Mouse (Mus musculus) MEL (cell line): Measurements from ENCODE around the gene Dusp15. TPM values are rescaled to one million over a fixed set of nuclear protein-coding genes. Genes with fewer than 3 reads are reported as not detected.
A peak's percentile ranks its signal among the peaks of the same experiment; 100 is the strongest.

Experiments used
- DNase-seq: peaks from one replicate; pipeline ENCODE4 v3.0.0; 2011; ENCODE audit warnings: low read depth, low spot score
- H3K27ac ChIP-seq: 2 replicates; pipeline ENCODE4 v1.5.1; 2012; ENCODE audit warnings: low read depth, mild to moderate bottlenecking, control low read depth, low read length, moderate library complexity; ENCODE audit not compliant: control insufficient read depth
- H3K27me3 ChIP-seq, 2 experiments: fragments of 150-350 bp in 1 of 2; sonication (generic) in 1 of 2; 2 replicates each; pipeline ENCODE4 v1.6.1; 2012; ENCODE audit warnings: low read length in 2 of 2, mild to moderate bottlenecking in 2 of 2, improper control_type of control experiment in 1 of 2, moderate library complexity in 1 of 2; ENCODE audit not compliant: insufficient read depth in 2 of 2, control insufficient read depth in 1 of 2
- H3K36me3 ChIP-seq, 2 experiments: 2 replicates each; pipeline ENCODE4 v1.6.1; 2012 to 2014; ENCODE audit warnings: low read length in 2 of 2, improper control_type of control experiment in 1 of 2, inconsistent platforms in 1 of 2, mild to moderate bottlenecking in 1 of 2; ENCODE audit not compliant: insufficient read depth in 2 of 2, control insufficient read depth in 1 of 2
- H3K4me1 ChIP-seq, 2 experiments: fragments of 150-350 bp in 1 of 2; sonication (generic) in 1 of 2; 2 replicates each; pipeline ENCODE4 v1.6.1; 2012; ENCODE audit warnings: low read length in 2 of 2, improper control_type of control experiment in 1 of 2, mild to moderate bottlenecking in 1 of 2; ENCODE audit not compliant: insufficient read depth in 2 of 2, control insufficient read depth in 1 of 2
- H3K4me3 ChIP-seq, 2 experiments: fragments of 150-350 bp in 1 of 2; sonication (generic) in 1 of 2; 2 replicates each; pipeline ENCODE4 v1.5.1; 2012; ENCODE audit warnings: low read depth in 2 of 2, low read length in 2 of 2, mild to moderate bottlenecking in 2 of 2, moderate library complexity in 2 of 2, control low read depth in 1 of 2, improper control_type of control experiment in 1 of 2; ENCODE audit not compliant: control insufficient read depth in 1 of 2, insufficient read depth in 1 of 2
- H3K79me2 ChIP-seq: 2 replicates; pipeline ENCODE4 v1.6.1; 2012; ENCODE audit warnings: mild to moderate bottlenecking, low read length, moderate library complexity; ENCODE audit not compliant: control insufficient read depth, poor library complexity, insufficient read depth
- H3K9ac ChIP-seq: 2 replicates; pipeline ENCODE4 v1.6.1; 2012; ENCODE audit warnings: low read depth, mild to moderate bottlenecking, control low read depth, low read length, moderate library complexity; ENCODE audit not compliant: control insufficient read depth, poor library complexity, severe bottlenecking
- H3K9me3 ChIP-seq: fragments of 150-350 bp; sonication (generic); replicated peaks from 2 replicates; pipeline ENCODE4 v1.6.1; 2012; ENCODE audit warnings: mild to moderate bottlenecking, low read length, improper control_type of control experiment, moderate library complexity; ENCODE audit not compliant: insufficient read depth
- CHD1 ChIP-seq: IDR thresholded peaks from 2 replicates; pipeline ENCODE4 v1.6.1; 2012; ENCODE audit warnings: low read depth, mild to moderate bottlenecking, inconsistent platforms, low read length, improper control_type of control experiment
- CHD2 ChIP-seq: IDR thresholded peaks from 2 replicates; pipeline ENCODE4 v1.6.1; 2011; ENCODE audit warnings: low read length, improper control_type of control experiment
- CTCF ChIP-seq, 3 experiments: IDR thresholded peaks in 2 of 3; conservative IDR thresholded peaks in 1 of 3; 2 replicates each; pipeline ENCODE4 v1.5.1; 2011 to 2012; ENCODE audit warnings: low read length in 3 of 3, low read depth in 2 of 3, mild to moderate bottlenecking in 2 of 3, improper control_type of control experiment in 1 of 3, inconsistent platforms in 1 of 3, mixed read lengths in 1 of 3, moderate library complexity in 1 of 3; ENCODE audit not compliant: control insufficient read depth in 1 of 3, insufficient read depth in 1 of 3, poor library complexity in 1 of 3, severe bottlenecking in 1 of 3
- ETS1 ChIP-seq: IDR thresholded peaks from 2 replicates; pipeline ENCODE4 v1.6.1; 2012; ENCODE audit warnings: low read depth, mild to moderate bottlenecking, inconsistent platforms, low read length, improper control_type of control experiment, moderate library complexity
- GATA1 ChIP-seq: IDR thresholded peaks from 2 replicates; pipeline ENCODE4 v1.6.1; 2011; ENCODE audit warnings: low read depth, low read length, improper control_type of control experiment
- HCFC1 ChIP-seq: IDR thresholded peaks from 2 replicates; pipeline ENCODE4 v1.6.1; 2012; ENCODE audit warnings: low read depth, mild to moderate bottlenecking, inconsistent platforms, low read length, improper control_type of control experiment, moderate library complexity
- KAT2A ChIP-seq: conservative IDR thresholded peaks from 2 replicates; pipeline ENCODE4 v1.6.1; 2012; ENCODE audit warnings: low read depth, low read length, improper control_type of control experiment, inconsistent platforms
- MYB ChIP-seq: IDR thresholded peaks from 2 replicates; pipeline ENCODE4 v1.6.1; 2011; ENCODE audit warnings: mild to moderate bottlenecking, low read depth, low read length, improper control_type of control experiment
- MYC ChIP-seq: IDR thresholded peaks from 2 replicates; pipeline ENCODE4 v1.6.1; 2011; ENCODE audit warnings: low read depth, mild to moderate bottlenecking, low read length, improper control_type of control experiment, moderate library complexity
- NELFE ChIP-seq: IDR thresholded peaks from 2 replicates; pipeline ENCODE4 v1.6.1; 2011; ENCODE audit warnings: low read depth, low read length, improper control_type of control experiment
- POLR2A ChIP-seq, 2 experiments: IDR thresholded peaks; 2 replicates each; pipeline ENCODE4 v1.6.1; 2011 to 2012; ENCODE audit warnings: low read length in 2 of 2, mild to moderate bottlenecking in 2 of 2, control low read depth in 1 of 2, improper control_type of control experiment in 1 of 2, low read depth in 1 of 2, moderate library complexity in 1 of 2; ENCODE audit not compliant: control insufficient read depth in 1 of 2, insufficient read depth in 1 of 2, poor library complexity in 1 of 2
- RAD21 ChIP-seq: IDR thresholded peaks from 2 replicates; pipeline ENCODE4 v1.6.1; 2011; ENCODE audit warnings: mild to moderate bottlenecking, low read depth, low read length, improper control_type of control experiment
- RCOR1 ChIP-seq: IDR thresholded peaks from 2 replicates; pipeline ENCODE4 v1.6.1; 2012; ENCODE audit warnings: low read depth, mild to moderate bottlenecking, inconsistent platforms, low read length, improper control_type of control experiment
- SMC3 ChIP-seq: IDR thresholded peaks from 2 replicates; pipeline ENCODE4 v1.6.1; 2011; ENCODE audit warnings: low read depth, low read length, improper control_type of control experiment
- TCF12 ChIP-seq: IDR thresholded peaks from 2 replicates; pipeline ENCODE4 v1.6.1; 2014; ENCODE audit warnings: low read depth, mild to moderate bottlenecking, inconsistent platforms, low read length, improper control_type of control experiment, moderate library complexity
- USF1 ChIP-seq: IDR thresholded peaks from 2 replicates; pipeline ENCODE4 v1.6.1; 2014; ENCODE audit warnings: low read depth, mild to moderate bottlenecking, inconsistent platforms, low read length, improper control_type of control experiment, moderate library complexity
- USF2 ChIP-seq, 2 experiments: IDR thresholded peaks; 2 replicates each; pipeline ENCODE4 v1.6.1; 2011 to 2012; ENCODE audit warnings: improper control_type of control experiment in 2 of 2, low read length in 2 of 2, borderline replicate concordance in 1 of 2, inconsistent platforms in 1 of 2, low read depth in 1 of 2, mild to moderate bottlenecking in 1 of 2; ENCODE audit not compliant: insufficient read depth in 1 of 2
- ZC3H11A ChIP-seq: IDR thresholded peaks from 2 replicates; pipeline ENCODE4 v1.6.1; 2012; ENCODE audit warnings: low read depth, mild to moderate bottlenecking, inconsistent platforms, low read length, improper control_type of control experiment
- ZMIZ1 ChIP-seq: IDR thresholded peaks from 2 replicates; pipeline ENCODE4 v1.6.1; 2012; ENCODE audit warnings: low read depth, mild to moderate bottlenecking, inconsistent platforms, low read length, improper control_type of control experiment, moderate library complexity
- polyA plus RNA-seq, 2 experiments: library from polyadenylated mRNA; stranded (reverse) in 1 of 2; unstranded in 1 of 2; fragments of >175 nt in 1 of 2; fragments of >200 nt in 1 of 2; gene quantifications; 2 replicates each; pipeline versions ENCODE4 v1.2.1 to v1.2.4; 2012; ENCODE audit warnings: low replicate concordance in 2 of 2, low read depth in 1 of 2; ENCODE audit not compliant: insufficient read length in 2 of 2, insufficient read depth in 1 of 2, missing spikeins in 1 of 2
- total RNA-seq: library from RNA; depleted of rRNA; stranded (reverse); fragments of 300-350 nt; gene quantifications from 2 replicates; pipeline ENCODE4 v1.2.3, GENCODE M21; 2012

The Dusp15 gene
- total and polyA plus RNA-seq, 3 experiments: not detected

DNA sequence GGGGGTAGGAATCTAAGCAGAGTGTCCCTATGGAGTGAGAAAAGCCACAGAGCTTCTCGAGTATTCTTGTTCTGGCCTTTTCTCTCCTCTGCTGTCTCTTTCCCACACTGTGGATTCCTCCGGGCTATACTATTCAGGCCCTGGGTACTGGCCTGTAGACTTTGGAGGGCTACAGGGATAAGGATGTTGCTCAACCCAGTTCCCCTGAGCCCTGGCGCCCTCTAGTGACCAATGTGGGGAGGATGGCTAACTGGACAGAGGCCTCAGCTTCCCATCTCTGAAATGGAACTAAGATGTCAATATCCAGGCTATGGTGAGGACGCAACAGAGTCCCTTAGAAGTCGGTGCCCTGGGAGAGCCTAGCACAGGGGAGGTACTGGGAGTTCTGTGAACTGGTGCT, 17.9 kb downstream of the Dusp15 start:
- peak; percentile 65 for DNase-seq
- no peak overlapping the region for H3K4me3 ChIP-seq
- TF ChIP-seq SMC3 (peak; percentile 82), RCOR1 (no peak), HCFC1 (no peak), GATA1 (no peak), CTCF (IDR thresholded peaks at IDR 0.05 in 2 of 3, conservative IDR thresholded peaks at IDR 0.05 in 1 of 3; ENCODE audit: control insufficient read depth in 1 of 3, insufficient read depth in 1 of 3, low read depth in 2 of 3, low read length in 3 of 3, poor library complexity in 1 of 3, severe bottlenecking in 1 of 3) (peak; percentile 84 to 92 (median 87)), USF1 (no peak), CHD2 (no peak), RAD21 (peak; percentile 76), ZC3H11A (peak; percentile 50)

DNA sequence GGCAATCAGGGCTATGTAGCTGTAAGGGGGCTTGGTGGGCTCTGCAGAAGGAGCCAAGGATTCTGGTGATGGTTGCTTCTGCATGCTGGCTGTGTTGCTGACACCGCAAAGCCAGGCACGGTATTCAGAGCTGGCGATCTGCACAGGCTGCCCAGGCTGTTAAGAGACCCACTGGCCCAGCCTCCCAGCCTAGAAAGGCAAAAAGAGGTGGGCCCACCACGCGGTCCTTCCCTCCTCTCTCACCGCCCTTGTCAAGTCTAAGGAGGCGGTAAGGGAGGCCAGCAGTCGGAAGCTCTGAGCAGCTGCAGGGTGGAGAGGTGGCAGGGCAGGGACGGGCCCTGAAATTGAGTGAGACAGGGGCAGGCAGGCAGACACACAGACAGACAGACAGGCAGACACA, 18.4 kb downstream of the Dusp15 start, which contains the start of gene Foxs1:
Foxs1 (minus strand) TSS at position 161 of the 400 bp plus-strand sequence.
- no peak within 1 kb of the TSS for H3K4me3 ChIP-seq
- no peak within 1 kb of the TSS for H3K9ac ChIP-seq
- no peaks in the 10 kb centered on the region for H3K36me3 ChIP-seq
- no peaks in the 10 kb centered on the region for H3K79me2 ChIP-seq
- no peaks in the 10 kb centered on the region for H3K9me3 ChIP-seq
- H3K4me1 ChIP-seq: no peaks in the 10 kb centered on the region
- peaks cover 13 to 14% of the 10 kb centered on the region in 2 experiments for H3K27me3 ChIP-seq
- DNase-seq: no peak
- TF ChIP-seq ZC3H11A (no peak), RAD21 (no peak), CTCF (IDR thresholded peaks at IDR 0.05 in 2 of 3, conservative IDR thresholded peaks at IDR 0.05 in 1 of 3; ENCODE audit: control insufficient read depth in 1 of 3, insufficient read depth in 1 of 3, low read depth in 2 of 3, low read length in 3 of 3, poor library complexity in 1 of 3, severe bottlenecking in 1 of 3) (no peak), SMC3 (no peak), MYC (no peak), TCF12 (no peak), USF1 (no peak), CHD1 (no peak), ETS1 (no peak), NELFE (no peak), USF2 (IDR thresholded peaks at IDR 0.05; ENCODE audit: borderline replicate concordance in 1 of 2, insufficient read depth in 1 of 2, low read depth in 1 of 2, low read length in 2 of 2) (no peak), MYB (no peak), ZMIZ1 (no peak), POLR2A (IDR thresholded peaks at IDR 0.05; ENCODE audit: control insufficient read depth in 1 of 2, insufficient read depth in 1 of 2, low read depth in 1 of 2, low read length in 2 of 2, poor library complexity in 1 of 2) (no peak), KAT2A (no peak)
- TF ChIP-seq, all 39 proteins: peak for 0
- no peak within 1 kb of the TSS for H3K27ac ChIP-seq

More for the DNA sequence above, 17.9 kb downstream of the Dusp15 start:
- no peaks in the 10 kb centered on the region for H3K4me1 ChIP-seq
- H3K9me3 ChIP-seq: no peaks in the 10 kb centered on the region
- H3K27me3 ChIP-seq: peaks cover 16 to 17% of the 10 kb centered on the region in 2 experiments
- no peaks in the 10 kb centered on the region for H3K36me3 ChIP-seq
- no peak overlapping the region for H3K9ac ChIP-seq
- no peaks in the 10 kb centered on the region for H3K79me2 ChIP-seq
- no peak overlapping the region for H3K27ac ChIP-seq
